Mouse (Mus musculus) cerebellum, adult 2 months (tissue): ENCODE results near the gene Rasgef1a.

Source experiments
- CTCF ChIP-seq: fragments of 200-500 bp; IDR thresholded peaks from 2 replicates; pipeline ENCODE4 v1.5.1; 2011; ENCODE audit warnings: low read depth, mild to moderate bottlenecking, control low read depth, low read length, moderate library complexity, borderline replicate concordance; ENCODE audit not compliant: insufficient read depth
- POLR2A ChIP-seq: fragments of 200-500 bp; IDR thresholded peaks from 2 replicates; pipeline ENCODE4 v1.6.1; 2011; ENCODE audit warnings: low read length, control low read depth, borderline replicate concordance; ENCODE audit not compliant: insufficient read depth

GRCm38 (mm10) chr6:118018666-118019065, 7.4 kb downstream of the Rasgef1a start:
- TF ChIP-seq POLR2A = no peak
- TF ChIP-seq CTCF = no peak
